Mouse (Mus musculus): ENCODE data around the gene Babam1. TPM values are rescaled to one million over a fixed set of nuclear protein-coding genes. Genes with fewer than 3 reads are reported as not detected.
"Not testable (repeated sequence)": the region's sequence is repeated elsewhere in the genome, so short reads cannot be mapped to it uniquely, and the experiment has no call there.

Babam1 gene
- total RNA-seq, 2 experiments from 2014 or later: 62.0 to 110 TPM

GRCm38 (mm10) chr8:71404951-71405351 is 8.3 kb downstream of the Babam1 start:
- no peak for ATAC-seq (ENCODE audit: poor library complexity, severe bottlenecking)

- peak; percentile 89 for ATAC-seq (ENCODE audit: poor library complexity, severe bottlenecking)
Measured at GRCm38 (mm10) chr8:71405401-71406098, 8.9 kb downstream of the Babam1 start, which contains the start of gene Ankle1. TSS of gene Ankle1 (plus strand) at chr8:71406010.

GRCm38 (mm10) chr8:71406099-71407015 is 9.7 kb downstream of the Babam1 start:
- ATAC-seq (ENCODE audit: poor library complexity, severe bottlenecking): peak; percentile 72

GRCm38 (mm10) chr8:71407441-71407840 is 10.8 kb downstream of the Babam1 start:
- ATAC-seq (ENCODE audit: poor library complexity, severe bottlenecking): no peak

GRCm38 (mm10) chr8:71408231-71408630 is 11.6 kb downstream of the Babam1 start:
- no peak for ATAC-seq (ENCODE audit: poor library complexity, severe bottlenecking)

- ATAC-seq (ENCODE audit: poor library complexity, severe bottlenecking): 0 out of 2 replicates have a peak, but pooled peaks have one; percentile 36
Measured at GRCm38 (mm10) chr8:71411535-71412273, 15.0 kb downstream of the Babam1 start.

GRCm38 (mm10) chr8:71422121-71422520 is 25.5 kb downstream of the Babam1 start:
- no peak for ATAC-seq (ENCODE audit: poor library complexity, severe bottlenecking)

GRCm38 (mm10) chr8:71432935-71433334 is 36.3 kb downstream of the Babam1 start:
- not testable (repeated sequence) for ATAC-seq (ENCODE audit: poor library complexity, severe bottlenecking)

GRCm38 (mm10) chr8:71437041-71437440 is 40.4 kb downstream of the Babam1 start:
- no peak for ATAC-seq (ENCODE audit: poor library complexity, severe bottlenecking)

GRCm38 (mm10) chr8:71441404-71441803 is 44.7 kb downstream of the Babam1 start:
- ATAC-seq (ENCODE audit: poor library complexity, severe bottlenecking): peak; percentile 86

GRCm38 (mm10) chr8:71445096-71445495 is 48.4 kb downstream of the Babam1 start:
- ATAC-seq (ENCODE audit: poor library complexity, severe bottlenecking): no peak

GRCm38 (mm10) chr8:71451337-71451736 is 54.7 kb downstream of the Babam1 start:
- ATAC-seq (ENCODE audit: poor library complexity, severe bottlenecking): no peak

GRCm38 (mm10) chr8:71451777-71452176 is 55.1 kb downstream of the Babam1 start:
- no peak for ATAC-seq (ENCODE audit: poor library complexity, severe bottlenecking)

- ATAC-seq (ENCODE audit: poor library complexity, severe bottlenecking): no peak
Measured at GRCm38 (mm10) chr8:71452669-71453068, 56.0 kb downstream of the Babam1 start.

Other genes with a start within 250 kb of the Babam1 start
- 57.1 and 60.8 TPM in 2 replicates for gene Myo9b, start 124.1 kb upstream of the Babam1 start, total RNA-seq (2015)
- 61.7 and 71.4 TPM in 2 replicates for gene Myo9b, start 124.1 kb upstream of the Babam1 start, total RNA-seq (2017)
- 39.5 and 46.9 TPM in 2 replicates for gene Haus8, start 123.9 kb upstream of the Babam1 start, total RNA-seq (2015)
- gene Haus8, start 123.9 kb upstream of the Babam1 start, total RNA-seq (2017): 74.0 and 91.2 TPM in 2 replicates
- 124 and 135 TPM in 2 replicates for gene Use1, start 30.0 kb upstream of the Babam1 start, total RNA-seq (2015)
- 167 and 180 TPM in 2 replicates for gene Use1, start 30.0 kb upstream of the Babam1 start, total RNA-seq (2017)
- 8.7 and 8.9 TPM in 2 replicates for gene Ocel1, start 25.6 kb upstream of the Babam1 start, total RNA-seq (2015)
- gene Ocel1, start 25.6 kb upstream of the Babam1 start, total RNA-seq (2017): 16.2 and 18.5 TPM in 2 replicates
- 8.2 and 13.8 TPM in 2 replicates for gene Nr2f6, start 14.9 kb upstream of the Babam1 start, total RNA-seq (2015)
- 6.9 and 9.1 TPM in 2 replicates for gene Nr2f6, start 14.9 kb upstream of the Babam1 start, total RNA-seq (2017)
- gene Ushbp1, start 1.1 kb upstream of the Babam1 start, total RNA-seq (2015): not detected in 2 replicates
- gene Ushbp1, start 1.1 kb upstream of the Babam1 start, total RNA-seq (2017): not detected in 2 replicates
- gene Ankle1, start 9.1 kb downstream of the Babam1 start, total RNA-seq (2015): 14.4 TPM in 2 replicates
- 13.5 and 16.1 TPM in 2 replicates for gene Ankle1, start 9.1 kb downstream of the Babam1 start, total RNA-seq (2017)
- 2.4 and 3.1 TPM in 2 replicates for gene Abhd8, start 66.8 kb downstream of the Babam1 start, total RNA-seq (2015)
- gene Abhd8, start 66.8 kb downstream of the Babam1 start, total RNA-seq (2017): 5.8 and 7.4 TPM in 2 replicates
- gene Mrpl34, start 68.1 kb downstream of the Babam1 start, total RNA-seq (2015): 31.6 and 40.1 TPM in 2 replicates
- gene Mrpl34, start 68.1 kb downstream of the Babam1 start, total RNA-seq (2017): 33.5 and 36.1 TPM in 2 replicates
- 39.1 and 44.0 TPM in 2 replicates for gene Dda1, start 72.3 kb downstream of the Babam1 start, total RNA-seq (2015)
- gene Dda1, start 72.3 kb downstream of the Babam1 start, total RNA-seq (2017): 14.2 and 26.3 TPM in 2 replicates
- gene Ano8, start 89.1 kb downstream of the Babam1 start, total RNA-seq (2015): 0.47 and 1.5 TPM in 2 replicates
- 3.0 and 4.2 TPM in 2 replicates for gene Ano8, start 89.1 kb downstream of the Babam1 start, total RNA-seq (2017)
- gene Gtpbp3, start 91.2 kb downstream of the Babam1 start, total RNA-seq (2015): 3.4 and 3.7 TPM in 2 replicates
- gene Gtpbp3, start 91.2 kb downstream of the Babam1 start, total RNA-seq (2017): 12.1 and 14.2 TPM in 2 replicates
- 0.11 and 0.25 TPM in 2 replicates for gene Plvap, start 114.9 kb downstream of the Babam1 start, total RNA-seq (2015)
- 0.22 and 0.28 TPM in 2 replicates for gene Plvap, start 114.9 kb downstream of the Babam1 start, total RNA-seq (2017)
- gene Ccdc194, start 128.8 kb downstream of the Babam1 start, total RNA-seq (2015): not detected in 2 replicates
- gene Ccdc194, start 128.8 kb downstream of the Babam1 start, total RNA-seq (2017): not detected in 2 replicates
- gene Bst2, start 140.6 kb downstream of the Babam1 start, total RNA-seq (2015): 19.6 and 23.1 TPM in 2 replicates
- gene Bst2, start 140.6 kb downstream of the Babam1 start, total RNA-seq (2017): 91.4 and 111 TPM in 2 replicates
- 47.1 and 48.5 TPM in 2 replicates for gene Mvb12a, start 146.1 kb downstream of the Babam1 start, total RNA-seq (2015)
- 42.8 and 68.8 TPM in 2 replicates for gene Mvb12a, start 146.1 kb downstream of the Babam1 start, total RNA-seq (2017)
- 1.7 and 1.8 TPM in 2 replicates for gene Tmem221, start 162.0 kb downstream of the Babam1 start, total RNA-seq (2015)
- gene Tmem221, start 162.0 kb downstream of the Babam1 start, total RNA-seq (2017): 0.57 and 0.99 TPM in 2 replicates
- gene Nxnl1, start 169.7 kb downstream of the Babam1 start, total RNA-seq (2015): not detected in 2 replicates
- gene Nxnl1, start 169.7 kb downstream of the Babam1 start, total RNA-seq (2017): 0.11 TPM in 1 of 2 replicates, not detected in the other
- 1.5 and 2.0 TPM in 2 replicates for gene Slc27a1, start 172.0 kb downstream of the Babam1 start, total RNA-seq (2015)
- 2.8 and 3.9 TPM in 2 replicates for gene Slc27a1, start 172.0 kb downstream of the Babam1 start, total RNA-seq (2017)
- 65.1 and 73.6 TPM in 2 replicates for gene Pgls, start 195.3 kb downstream of the Babam1 start, total RNA-seq (2015)
- 50.5 and 78.3 TPM in 2 replicates for gene Pgls, start 195.3 kb downstream of the Babam1 start, total RNA-seq (2017)
- gene Fam129c, start 200.8 kb downstream of the Babam1 start, total RNA-seq (2015): 4.6 and 4.8 TPM in 2 replicates
- 3.6 and 8.6 TPM in 2 replicates for gene Fam129c, start 200.8 kb downstream of the Babam1 start, total RNA-seq (2017)
- 46.8 and 51.2 TPM in 2 replicates for gene Colgalt1, start 214.1 kb downstream of the Babam1 start, total RNA-seq (2015)
- gene Colgalt1, start 214.1 kb downstream of the Babam1 start, total RNA-seq (2017): 54.8 and 56.8 TPM in 2 replicates

All from megakaryocyte, adult 5-6 weeks (primary cell).